Mouse (Mus musculus) ovary, postnatal 14 days (tissue): ENCODE data around the gene 5730596B20Rik.

ENCODE experiments used
- DNase-seq: peaks from one replicate; pipeline ENCODE4 v3.0.0; 2022; ENCODE audit warnings: low spot score

5730596B20Rik gene

GRCm38 (mm10) chr6:52162611-52163365 is 14.5 kb upstream of the 5730596B20Rik start:
- no peak for DNase-seq

- DNase-seq = no peak
Measured at GRCm38 (mm10) chr6:52163366-52164031, 13.8 kb upstream of the 5730596B20Rik start.

- no peak for DNase-seq
Measured at GRCm38 (mm10) chr6:52164051-52164625, 13.2 kb upstream of the 5730596B20Rik start.

GRCm38 (mm10) chr6:52164626-52165440 is 12.5 kb upstream of the 5730596B20Rik start, which contains the start of gene Hoxa2:
Gene Hoxa2, minus strand, starts transcription at chr6:52164831.
- DNase-seq = no peak

- DNase-seq = no peak
Measured at GRCm38 (mm10) chr6:52165441-52166370, 11.6 kb upstream of the 5730596B20Rik start.

- DNase-seq = no peak
Measured at GRCm38 (mm10) chr6:52166431-52167077, 10.7 kb upstream of the 5730596B20Rik start.

GRCm38 (mm10) chr6:52167176-52167575 is 10.1 kb upstream of the 5730596B20Rik start:
- no peak for DNase-seq

GRCm38 (mm10) chr6:52167736-52168161 is 9.5 kb upstream of the 5730596B20Rik start:
- DNase-seq = no peak

- DNase-seq = no peak
Measured at GRCm38 (mm10) chr6:52168191-52169055, 8.9 kb upstream of the 5730596B20Rik start.

- DNase-seq = no peak
Measured at GRCm38 (mm10) chr6:52169499-52170165, 7.7 kb upstream of the 5730596B20Rik start.

GRCm38 (mm10) chr6:52170166-52170897 is 7.0 kb upstream of the 5730596B20Rik start:
- DNase-seq = no peak

- DNase-seq = no peak
Measured at GRCm38 (mm10) chr6:52170898-52171223, 6.4 kb upstream of the 5730596B20Rik start.

GRCm38 (mm10) chr6:52171331-52171730 is 6.0 kb upstream of the 5730596B20Rik start:
- no peak for DNase-seq

GRCm38 (mm10) chr6:52171938-52172337 is 5.4 kb upstream of the 5730596B20Rik start:
- DNase-seq = no peak

- DNase-seq = no peak
Measured at GRCm38 (mm10) chr6:52172501-52172900, 4.8 kb upstream of the 5730596B20Rik start.

GRCm38 (mm10) chr6:52173648-52174047 is 3.6 kb upstream of the 5730596B20Rik start:
- DNase-seq = no peak

- DNase-seq = no peak
Measured at GRCm38 (mm10) chr6:52174968-52175751, 2.1 kb upstream of the 5730596B20Rik start.

GRCm38 (mm10) chr6:52175864-52176263 is 1.4 kb upstream of the 5730596B20Rik start:
- DNase-seq = no peak
